Mouse (Mus musculus) embryonic facial prominence, embryonic 11.5 days (tissue): ENCODE data around the gene Cntnap5b. TPM values are rescaled to one million over a fixed set of nuclear protein-coding genes. Genes with fewer than 3 reads are reported as not detected.

Source experiments
- ATAC-seq: fragments of 200-750 bp; cut with Nextera tagmentation; replicated peaks from 2 replicates; pipeline ENCODE4 v1.8.0; 2017; ENCODE audit warnings: low read depth; ENCODE audit not compliant: insufficient number of reproducible peaks, low FRiP score, low TSS enrichment
- DNase-seq: peaks from one replicate; pipeline ENCODE4 v3.0.0-alpha.2; 2015; ENCODE audit warnings: low spot score
- H3K27ac ChIP-seq: fragments of 300-500 bp; sonication (generic); replicated peaks from 2 replicates; pipeline ENCODE4 v1.5.1; 2014; ENCODE audit warnings: mild to moderate bottlenecking, low read depth, low read length, control low read depth
- H3K27me3 ChIP-seq: fragments of 300-500 bp; sonication (generic); 2 replicates; pipeline ENCODE4 v1.6.1; 2014; ENCODE audit warnings: mild to moderate bottlenecking, low read length, moderate library complexity, mixed read lengths; ENCODE audit not compliant: control insufficient read depth, insufficient read depth
- H3K36me3 ChIP-seq: fragments of 300-500 bp; sonication (generic); replicated peaks from 2 replicates; pipeline ENCODE4 v1.6.1; 2014; ENCODE audit warnings: low read depth, mild to moderate bottlenecking, low read length, moderate library complexity, mixed read lengths; ENCODE audit not compliant: control insufficient read depth, insufficient read depth
- H3K4me1 ChIP-seq: fragments of 300-500 bp; sonication (generic); 2 replicates; pipeline ENCODE4 v1.6.1; 2014; ENCODE audit warnings: low read length, mixed read lengths; ENCODE audit not compliant: control insufficient read depth, insufficient read depth
- H3K4me2 ChIP-seq: fragments of 300-500 bp; sonication (generic); 2 replicates; pipeline ENCODE4 v1.6.1; 2014; ENCODE audit warnings: low read depth, mild to moderate bottlenecking, control low read depth, low read length, moderate library complexity
- H3K4me3 ChIP-seq: fragments of 300-500 bp; sonication (generic); 2 replicates; pipeline ENCODE4 v1.5.1; 2014; ENCODE audit warnings: low read depth, low read length, control low read depth
- H3K9ac ChIP-seq: fragments of 300-500 bp; sonication (generic); replicated peaks from 2 replicates; pipeline ENCODE4 v1.6.1; 2014; ENCODE audit warnings: mild to moderate bottlenecking, control low read depth, low read length
- H3K9me3 ChIP-seq: fragments of 300-500 bp; sonication (generic); replicated peaks from 2 replicates; pipeline ENCODE4 v1.6.1; 2016; ENCODE audit warnings: mild to moderate bottlenecking, low read length, inconsistent platforms, mixed read lengths; ENCODE audit not compliant: control insufficient read depth
- WGBS: fragments of 180-500 bp; shearing (Covaris S2); extraction: QIAGEN DNeasy Blood & Tissue Kit; methylation state at CpG from one replicate; pipeline ENCODE4 v1.1.7; 2014; 5-methylcytosine and 5-hydroxymethylcytosine counted together
- polyA plus RNA-seq: library from polyadenylated mRNA; unstranded; fragments of >200 nt; fragmentation: Nextera tagmentation; extraction: Ambion mirVana; gene quantifications from 2 replicates; pipeline ENCODE4 v1.2.1, GENCODE M21; 2014

Gene Cntnap5b
- polyA plus RNA-seq, 1 experiment from 2014 or later, result 0.10 TPM

DNA sequence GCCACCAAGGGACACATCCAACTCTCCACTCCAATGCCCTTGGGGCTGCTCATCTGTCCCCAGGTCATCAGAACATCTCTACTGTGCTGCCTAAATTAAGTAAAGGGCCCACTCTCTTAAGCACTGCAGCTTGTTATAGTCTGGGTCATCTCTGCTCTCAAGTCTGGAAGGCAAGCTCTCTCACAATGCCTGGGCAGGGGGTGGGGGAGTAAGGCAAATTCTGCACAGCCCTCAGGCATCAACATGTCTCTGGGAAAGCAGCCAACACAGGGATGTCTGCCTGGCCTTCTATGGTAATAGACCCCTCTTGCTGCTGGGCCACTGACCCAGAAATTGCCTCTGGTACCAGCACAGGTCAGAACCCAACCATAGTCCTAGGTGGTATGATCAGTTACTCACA, 479.4 kb downstream of the Cntnap5b start:
- Histone ChIP-seq H3K4me2 (no peak overlapping the region), H3K4me1 (no peaks in the 10 kb centered on the region), H3K36me3 (no peaks in the 10 kb centered on the region), H3K27ac (no peak overlapping the region), H3K9me3 (no peaks in the 10 kb centered on the region), H3K4me3 (no peak overlapping the region), H3K9ac (no peak overlapping the region), H3K27me3 (no peaks in the 10 kb centered on the region)
- no peak for DNase-seq
- no peak for ATAC-seq

DNA sequence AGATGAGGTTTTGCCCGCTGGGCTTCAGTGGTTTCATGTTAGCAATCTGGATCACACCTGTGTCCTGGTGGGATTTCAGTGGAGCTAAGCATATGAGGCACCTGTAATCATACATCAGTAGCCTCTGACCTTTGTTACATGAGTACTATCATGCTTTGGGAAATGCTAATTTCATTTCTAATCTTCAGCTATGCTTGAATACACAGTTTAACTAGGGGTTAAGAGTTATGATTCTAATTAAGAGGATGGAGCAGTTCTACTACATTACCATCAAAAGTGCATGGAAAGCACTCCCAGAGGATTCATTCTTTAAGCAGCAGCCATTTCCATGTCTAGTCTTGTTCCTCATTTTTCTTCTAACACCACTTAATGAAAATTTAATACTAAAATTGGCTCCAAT, 538.1 kb downstream of the Cntnap5b start:
- H3K27ac ChIP-seq, result no peak overlapping the region
- no peaks in the 10 kb centered on the region for H3K9me3 ChIP-seq
- H3K4me1 ChIP-seq, result no peaks in the 10 kb centered on the region
- no peaks in the 10 kb centered on the region for H3K36me3 ChIP-seq
- H3K27me3 ChIP-seq, result no peaks in the 10 kb centered on the region
- WGBS, result 79% methylated on average over 1 of the region's 1 CpGs
- ATAC-seq (no peak), DNase-seq (no peak)
- no peak overlapping the region for H3K4me3 ChIP-seq
- H3K9ac ChIP-seq, result no peak overlapping the region
- H3K4me2 ChIP-seq, result no peak overlapping the region

DNA sequence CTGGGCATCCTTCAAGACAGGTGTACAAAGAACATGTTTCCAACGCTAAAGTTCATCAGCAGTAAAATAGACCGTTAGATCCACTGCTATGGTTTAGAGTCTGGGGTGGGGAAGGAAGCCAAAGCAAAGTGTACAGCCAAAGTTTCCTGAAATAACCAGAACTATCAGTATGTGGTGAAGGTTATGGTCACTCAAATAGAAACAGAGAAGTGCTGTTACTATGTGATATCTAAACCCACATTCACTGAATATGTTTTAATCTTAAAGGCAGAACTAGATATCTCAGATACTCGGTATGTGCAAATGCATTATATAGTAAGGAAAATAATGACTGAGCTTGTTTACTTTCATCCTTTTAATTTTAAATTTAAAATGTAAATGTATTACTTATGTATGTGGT, 558.5 kb downstream of the Cntnap5b start:
- H3K9me3 ChIP-seq, result no peaks in the 10 kb centered on the region
- no peaks in the 10 kb centered on the region for H3K36me3 ChIP-seq
- no peak for ATAC-seq
- H3K4me1 ChIP-seq, result no peaks in the 10 kb centered on the region
- 88% methylated on average over 3 of the region's 3 CpGs for WGBS
- DNase-seq, result no peak
- H3K9ac ChIP-seq, result no peak overlapping the region
- no peak overlapping the region for H3K4me3 ChIP-seq
- H3K4me2 ChIP-seq, result no peak overlapping the region
- no peak overlapping the region for H3K27ac ChIP-seq
- H3K27me3 ChIP-seq, result no peaks in the 10 kb centered on the region

DNA sequence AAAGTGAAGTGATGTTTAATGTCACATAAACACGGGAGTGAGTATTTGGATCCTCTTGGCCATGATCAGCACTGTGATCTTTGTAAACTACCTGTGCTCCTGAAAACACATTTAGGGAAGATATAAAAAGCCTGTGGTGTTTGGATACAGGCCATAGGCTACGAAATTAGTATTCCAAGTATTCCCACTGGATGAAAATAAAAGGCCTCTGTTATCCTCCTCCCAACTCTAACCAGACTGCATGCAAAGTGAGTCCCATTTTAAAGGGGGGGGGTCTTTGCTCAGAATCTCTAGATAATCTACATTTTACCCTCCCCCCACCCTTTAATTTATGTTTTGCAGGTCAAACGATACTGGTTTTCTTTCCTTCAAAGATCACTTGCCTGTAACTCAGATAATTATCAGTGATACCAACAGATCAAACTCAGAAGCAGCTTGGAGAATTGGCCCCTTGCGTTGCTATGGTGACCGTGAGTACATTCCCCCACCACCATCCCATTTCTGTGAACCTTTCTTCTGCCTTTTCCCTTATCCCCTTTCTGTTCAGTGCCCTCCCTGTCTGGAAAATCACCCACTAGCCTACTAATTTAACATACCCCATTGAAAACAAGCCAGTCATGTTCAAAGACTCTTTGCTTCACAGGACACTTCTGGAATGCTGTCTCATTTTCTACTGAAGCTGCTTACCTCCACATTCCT, 597.0 kb downstream of the Cntnap5b start:
- H3K4me1 ChIP-seq, result no peaks in the 10 kb centered on the region
- H3K9ac ChIP-seq, result no peak overlapping the region
- no peak overlapping the region for H3K27ac ChIP-seq
- H3K9me3 ChIP-seq, result no peaks in the 10 kb centered on the region
- no peak overlapping the region for H3K4me3 ChIP-seq
- H3K27me3 ChIP-seq, result no peaks in the 10 kb centered on the region
- DNase-seq (no peak), ATAC-seq (no peak)
- no peaks in the 10 kb centered on the region for H3K36me3 ChIP-seq
- WGBS, result 76% methylated on average over 5 of the region's 5 CpGs
- no peak overlapping the region for H3K4me2 ChIP-seq

DNA sequence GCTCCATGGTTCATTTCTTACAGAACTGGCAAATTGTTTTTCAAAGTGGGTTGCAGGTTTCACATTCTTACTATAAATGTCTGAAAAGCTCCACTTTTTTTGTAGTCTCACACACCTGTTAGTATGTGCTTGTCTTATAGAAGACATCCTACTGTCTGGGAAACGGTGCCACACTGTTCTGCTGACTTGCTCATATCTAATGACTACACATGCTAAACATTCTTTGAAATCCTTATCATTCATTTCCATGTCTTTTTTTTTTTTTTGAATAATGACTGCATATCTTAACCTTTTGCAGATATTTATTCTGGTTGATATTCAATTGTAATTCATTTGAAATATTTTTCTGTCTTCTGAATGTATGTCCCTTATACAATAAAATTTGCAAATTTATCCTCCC, 613.7 kb downstream of the Cntnap5b start:
- ATAC-seq (no peak), DNase-seq (no peak)
- Histone ChIP-seq H3K27me3 (no peaks in the 10 kb centered on the region), H3K27ac (no peak overlapping the region), H3K4me2 (no peak overlapping the region), H3K4me1 (no peaks in the 10 kb centered on the region), H3K9ac (no peak overlapping the region), H3K36me3 (no peaks in the 10 kb centered on the region), H3K9me3 (no peaks in the 10 kb centered on the region), H3K4me3 (no peak overlapping the region)
- WGBS, result 84% methylated on average over 1 of the region's 1 CpGs

DNA sequence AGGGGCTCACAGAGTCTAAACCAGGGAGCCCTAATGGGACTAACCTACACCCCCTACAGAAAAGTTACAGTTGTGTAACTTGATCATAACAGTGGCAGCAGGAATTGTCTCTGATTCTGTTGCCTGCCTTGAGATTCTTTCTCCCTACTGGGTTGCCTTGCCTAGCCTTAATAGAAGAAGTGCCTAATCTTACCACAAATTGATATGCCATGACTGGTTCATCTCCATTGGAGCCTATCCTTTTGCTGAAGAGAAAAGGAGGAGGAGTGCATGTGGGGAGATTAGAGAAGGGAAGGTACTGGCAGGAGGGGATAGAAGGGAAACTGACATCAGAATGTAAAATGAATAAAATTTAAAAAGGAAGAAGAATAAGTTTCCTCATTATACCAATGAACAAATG, 621.5 kb downstream of the Cntnap5b start:
- no peaks in the 10 kb centered on the region for H3K9me3 ChIP-seq
- DNase-seq (no peak), ATAC-seq (no peak)
- H3K27ac ChIP-seq, result no peak overlapping the region
- H3K4me2 ChIP-seq, result no peak overlapping the region
- H3K27me3 ChIP-seq, result no peaks in the 10 kb centered on the region
- H3K36me3 ChIP-seq, result no peaks in the 10 kb centered on the region
- no peak overlapping the region for H3K4me3 ChIP-seq
- no peaks in the 10 kb centered on the region for H3K4me1 ChIP-seq
- H3K9ac ChIP-seq, result no peak overlapping the region

DNA sequence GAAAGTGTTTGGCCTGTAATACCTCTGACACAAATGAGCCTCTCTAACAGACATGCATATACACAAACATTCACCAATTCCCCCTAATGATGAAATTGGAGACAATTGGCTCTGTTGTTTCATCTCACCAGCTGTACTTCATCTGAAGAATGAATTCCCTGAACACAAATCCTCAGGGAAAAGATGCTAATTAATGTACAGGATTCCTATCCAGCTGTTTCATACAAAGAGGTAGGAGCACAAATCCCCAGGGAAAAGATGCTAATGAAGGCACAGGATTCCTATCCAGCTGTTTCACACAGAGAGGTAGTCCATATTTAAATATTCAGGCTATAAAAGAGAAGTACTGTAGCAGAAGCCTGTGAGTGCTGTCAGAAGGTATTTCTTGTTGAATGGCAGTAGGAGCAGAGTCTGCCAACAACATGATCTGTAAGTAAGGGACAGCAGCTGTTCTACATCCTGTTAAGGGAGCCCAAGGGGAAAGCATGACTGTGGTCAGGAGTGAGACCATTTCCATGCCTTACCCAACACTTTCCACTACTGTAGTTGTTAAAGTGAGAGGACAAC, 644.2 kb downstream of the Cntnap5b start:
- H3K9ac ChIP-seq, result no peak overlapping the region
- H3K27me3 ChIP-seq, result no peaks in the 10 kb centered on the region
- no peak overlapping the region for H3K4me2 ChIP-seq
- ATAC-seq (no peak), DNase-seq (peak; percentile 22)
- no peak overlapping the region for H3K27ac ChIP-seq
- H3K9me3 ChIP-seq, result no peaks in the 10 kb centered on the region
- no peak overlapping the region for H3K4me3 ChIP-seq
- H3K4me1 ChIP-seq, result no peaks in the 10 kb centered on the region
- no peaks in the 10 kb centered on the region for H3K36me3 ChIP-seq

DNA sequence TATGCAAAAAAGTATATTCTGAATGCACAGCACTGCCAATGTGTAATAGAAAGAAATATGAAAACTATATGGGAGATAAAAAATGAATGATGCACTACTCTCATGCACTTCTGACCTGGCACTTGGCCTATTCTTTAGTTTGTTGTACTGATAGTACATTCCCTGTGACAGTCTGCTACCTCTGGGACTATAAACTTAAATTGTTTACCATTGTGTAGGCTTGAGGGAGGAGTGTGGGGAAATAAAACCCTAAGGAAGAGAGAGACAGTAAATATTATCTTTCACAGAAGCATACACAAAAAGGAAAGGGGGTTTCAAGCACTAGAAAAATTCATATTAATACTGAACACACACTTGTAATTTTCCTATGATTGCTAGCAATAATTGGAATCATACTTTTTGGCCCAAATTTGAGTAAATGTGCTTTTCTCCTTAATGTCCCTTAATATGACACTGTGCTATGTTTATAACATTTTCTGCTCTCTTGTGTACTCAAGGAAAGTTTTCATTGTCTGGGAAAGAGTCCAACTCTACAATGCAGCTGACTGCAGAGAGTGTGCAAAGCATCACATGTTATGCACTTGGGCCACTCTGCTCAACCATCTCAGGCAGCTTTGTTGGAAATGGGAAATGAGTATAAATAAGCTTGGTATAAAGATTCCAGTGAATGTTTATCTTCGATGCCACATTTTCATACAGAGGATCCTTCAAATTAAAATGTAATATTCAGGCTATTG, 657.6 kb downstream of the Cntnap5b start:
- Histone ChIP-seq H3K4me3 (no peak overlapping the region), H3K4me1 (no peaks in the 10 kb centered on the region), H3K9ac (no peak overlapping the region), H3K27ac (no peak overlapping the region), H3K36me3 (no peaks in the 10 kb centered on the region), H3K9me3 (no peaks in the 10 kb centered on the region), H3K27me3 (no peaks in the 10 kb centered on the region), H3K4me2 (no peak overlapping the region)
- DNase-seq, result no peak
- no peak for ATAC-seq
- WGBS, result 84% methylated on average over 1 of the region's 1 CpGs
